Mouse (Mus musculus) forebrain, embryonic 11.5 days (tissue): Measurements from ENCODE around the gene Tmem151a. TPM values are rescaled to one million over a fixed set of nuclear protein-coding genes. Genes with fewer than 3 reads are reported as not detected.

Experiments
- ATAC-seq: fragments of 200-750 bp; cut with Nextera tagmentation; replicated peaks from 2 replicates; pipeline ENCODE4 v1.8.0; 2017; ENCODE audit warnings: moderate TSS enrichment; ENCODE audit not compliant: low FRiP score
- DNase-seq: peaks from one replicate; pipeline ENCODE4 v3.0.0-alpha.2; 2017; ENCODE audit warnings: low spot score
- H3K27ac ChIP-seq: fragments of 300-500 bp; sonication (generic); 2 replicates; pipeline ENCODE4 v1.5.1; 2014; ENCODE audit warnings: low read depth, low read length
- H3K27me3 ChIP-seq: fragments of 300-500 bp; sonication (generic); 2 replicates; pipeline ENCODE4 v1.6.1; 2014; ENCODE audit warnings: mild to moderate bottlenecking, low read length, mixed read lengths; ENCODE audit not compliant: control insufficient read depth, insufficient read depth
- H3K36me3 ChIP-seq: fragments of 300-500 bp; sonication (generic); 2 replicates; pipeline ENCODE4 v1.6.1; 2014; ENCODE audit warnings: mild to moderate bottlenecking, low read length, moderate library complexity, mixed read lengths; ENCODE audit not compliant: control insufficient read depth, insufficient read depth
- H3K4me1 ChIP-seq: fragments of 300-500 bp; sonication (generic); replicated peaks from 2 replicates; pipeline ENCODE4 v1.6.1; 2014; ENCODE audit warnings: low read length, mixed read lengths; ENCODE audit not compliant: control insufficient read depth, insufficient read depth
- H3K4me2 ChIP-seq: fragments of 300-500 bp; sonication (generic); 2 replicates; pipeline ENCODE4 v1.6.1; 2014; ENCODE audit warnings: low read depth, mild to moderate bottlenecking, low read length, moderate library complexity, mixed read lengths; ENCODE audit not compliant: severe bottlenecking
- H3K4me3 ChIP-seq: fragments of 300-500 bp; sonication (generic); 2 replicates; pipeline ENCODE4 v1.5.1; 2014; ENCODE audit warnings: low read depth, low read length
- H3K9ac ChIP-seq: fragments of 300-500 bp; sonication (generic); 2 replicates; pipeline ENCODE4 v1.6.1; 2014; ENCODE audit warnings: low read length
- H3K9me3 ChIP-seq: fragments of 300-500 bp; sonication (generic); 2 replicates; pipeline ENCODE4 v1.6.1; 2016; ENCODE audit warnings: low read length, mixed read lengths; ENCODE audit not compliant: control insufficient read depth
- WGBS: fragments of 180-500 bp; shearing (Covaris S2); extraction: QIAGEN DNeasy Blood & Tissue Kit; methylation state at CpG from one replicate; pipeline ENCODE4 v1.1.7; 2014; 5-methylcytosine and 5-hydroxymethylcytosine counted together
- polyA plus RNA-seq: library from polyadenylated mRNA; unstranded; fragments of >200 nt; fragmentation: Nextera tagmentation; extraction: Ambion mirVana; gene quantifications from 2 replicates; pipeline ENCODE4 v1.2.1, GENCODE M21; 2014

Tmem151a gene
- polyA plus RNA-seq, 1 experiment from 2014 or later = 1.8 TPM

- no peaks in the 10 kb centered on the region for H3K36me3 ChIP-seq
- H3K4me3 ChIP-seq = peak overlapping the region; percentile 35; the same call in 1 of the 2 replicates
- H3K4me2 ChIP-seq = peak overlapping the region; percentile 88
- ATAC-seq (no peak), DNase-seq (no peak)
- H3K27me3 ChIP-seq = peaks cover 32% of the 10 kb centered on the region
- H3K9me3 ChIP-seq = no peaks in the 10 kb centered on the region
- peak overlapping the region; percentile 60; the same call in 1 of the 2 replicates for H3K9ac ChIP-seq
- no peak overlapping the region for H3K27ac ChIP-seq
- peaks cover 31% of the 10 kb centered on the region for H3K4me1 ChIP-seq
- 8% methylated on average over 15 of the region's 15 CpGs for WGBS
These were observed 18.1 kb downstream of the Tmem151a start for GRCm38 (mm10) chr19:5067040-5067799.

GRCm38 (mm10) chr19:5065104-5065503 lies 20.2 kb downstream of the Tmem151a start:
- ATAC-seq (no peak), DNase-seq (no peak)
- Histone ChIP-seq H3K4me3 (no peak overlapping the region), H3K27ac (no peak overlapping the region), H3K27me3 (peaks cover 30% of the 10 kb centered on the region), H3K9me3 (no peaks in the 10 kb centered on the region), H3K36me3 (no peaks in the 10 kb centered on the region), H3K4me1 (peaks cover 25% of the 10 kb centered on the region), H3K9ac (no peak overlapping the region), H3K4me2 (no peak overlapping the region)
- 79% methylated on average over 7 of the region's 7 CpGs for WGBS

- no peaks in the 10 kb centered on the region for H3K36me3 ChIP-seq
- H3K4me3 ChIP-seq = no peak overlapping the region
- H3K9ac ChIP-seq = no peak overlapping the region
- DNase-seq (no peak), ATAC-seq (no peak)
- 73% methylated on average over 6 of the region's 6 CpGs for WGBS
- H3K27ac ChIP-seq = no peak overlapping the region
- H3K9me3 ChIP-seq = no peaks in the 10 kb centered on the region
- no peak overlapping the region for H3K4me2 ChIP-seq
- H3K27me3 ChIP-seq = peaks cover 7% of the 10 kb centered on the region; the same call in 1 of the 2 replicates
- peaks cover 18% of the 10 kb centered on the region; the same call in 1 of the 2 replicates for H3K4me1 ChIP-seq
These were observed 22.9 kb downstream of the Tmem151a start for GRCm38 (mm10) chr19:5062446-5062845.

GRCm38 (mm10) chr19:5062041-5062440 lies 23.3 kb downstream of the Tmem151a start:
- Histone ChIP-seq H3K4me2 (no peak overlapping the region), H3K27ac (no peak overlapping the region), H3K27me3 (peaks cover 3% of the 10 kb centered on the region; the same call in 1 of the 2 replicates), H3K9ac (no peak overlapping the region), H3K9me3 (no peaks in the 10 kb centered on the region), H3K4me3 (no peak overlapping the region), H3K36me3 (no peaks in the 10 kb centered on the region), H3K4me1 (peaks cover 14% of the 10 kb centered on the region; the same call in 1 of the 2 replicates)
- DNase-seq (no peak), ATAC-seq (no peak)
- 91% methylated on average over 5 of the region's 5 CpGs for WGBS

- no peak overlapping the region for H3K4me2 ChIP-seq
- no peaks in the 10 kb centered on the region for H3K9me3 ChIP-seq
- H3K4me3 ChIP-seq = no peak overlapping the region
- no peak for ATAC-seq
- H3K9ac ChIP-seq = no peak overlapping the region
- H3K27me3 ChIP-seq = no peaks in the 10 kb centered on the region
- H3K36me3 ChIP-seq = no peaks in the 10 kb centered on the region
- H3K4me1 ChIP-seq = peaks cover 11% of the 10 kb centered on the region; the same call in 1 of the 2 replicates
- 44% methylated on average over 5 of the region's 5 CpGs for WGBS
- DNase-seq = no peak
- H3K27ac ChIP-seq = no peak overlapping the region
These were observed 24.7 kb downstream of the Tmem151a start for GRCm38 (mm10) chr19:5060365-5061330.

GRCm38 (mm10) chr19:5058801-5059771 lies 26.2 kb downstream of the Tmem151a start:
- 13% methylated on average over 10 of the region's 10 CpGs for WGBS
- DNase-seq (no peak), ATAC-seq (peak; percentile 31; the same call in 1 of the 2 replicates)
- H3K4me3 ChIP-seq = no peak overlapping the region
- H3K27me3 ChIP-seq = no peaks in the 10 kb centered on the region
- no peaks in the 10 kb centered on the region for H3K36me3 ChIP-seq
- H3K9ac ChIP-seq = peak overlapping the region; percentile 35; the same call in 1 of the 2 replicates
- H3K4me1 ChIP-seq = peaks cover 11% of the 10 kb centered on the region; the same call in 1 of the 2 replicates
- 0 out of 2 replicates have a peak overlapping the region, but pooled peaks have one; percentile 18 for H3K27ac ChIP-seq
- peak overlapping the region; percentile 15; the same call in 1 of the 2 replicates for H3K4me2 ChIP-seq
- no peaks in the 10 kb centered on the region for H3K9me3 ChIP-seq

- H3K9me3 ChIP-seq = no peaks in the 10 kb centered on the region
- ATAC-seq (no peak), DNase-seq (no peak)
- H3K27ac ChIP-seq = no peak overlapping the region
- no peaks in the 10 kb centered on the region for H3K36me3 ChIP-seq
- peaks cover under 1% of the 10 kb centered on the region; the same call in 1 of the 2 replicates for H3K27me3 ChIP-seq
- peaks cover 11% of the 10 kb centered on the region; the same call in 1 of the 2 replicates for H3K4me1 ChIP-seq
- no peak overlapping the region for H3K4me3 ChIP-seq
- no peak overlapping the region for H3K9ac ChIP-seq
- no peak overlapping the region for H3K4me2 ChIP-seq
- WGBS = 22% methylated on average over 16 of the region's 16 CpGs
These were observed 27.2 kb downstream of the Tmem151a start for GRCm38 (mm10) chr19:5057876-5058775.
